Mouse (Mus musculus) embryonic facial prominence, embryonic 13.5 days (tissue): ENCODE measurements at regions not wholly inside any gene's neighbourhood (a gene's known extent, or its start where the extent isn't known, plus 50 kb on each side); places are given as distances from the start of the nearest gene placed in this dataset.
A peak's percentile ranks its signal among the peaks of the same experiment; 100 is the strongest.

ENCODE experiments used
- ATAC-seq: fragments of 200-750 bp; cut with Nextera tagmentation; 2 replicates; pipeline ENCODE4 v1.8.0; 2017; ENCODE audit warnings: low read depth; ENCODE audit not compliant: insufficient number of reproducible peaks, insufficient read depth, low FRiP score, low TSS enrichment
- H3K27ac ChIP-seq: fragments of 300-500 bp; sonication (generic); 2 replicates; pipeline ENCODE4 v1.5.1; 2015; ENCODE audit warnings: moderate library complexity, mild to moderate bottlenecking, inconsistent platforms
- H3K27me3 ChIP-seq: fragments of 300-500 bp; sonication (generic); 2 replicates; pipeline ENCODE4 v1.6.1; 2015; ENCODE audit warnings: mild to moderate bottlenecking, inconsistent platforms
- H3K36me3 ChIP-seq: fragments of 300-500 bp; sonication (generic); 2 replicates; pipeline ENCODE4 v1.6.1; 2015; ENCODE audit warnings: mild to moderate bottlenecking, inconsistent platforms
- H3K4me1 ChIP-seq: fragments of 300-500 bp; sonication (generic); 2 replicates; pipeline ENCODE4 v1.6.1; 2015; ENCODE audit warnings: inconsistent platforms
- H3K4me2 ChIP-seq: fragments of 300-500 bp; sonication (generic); 2 replicates; pipeline ENCODE4 v1.6.1; 2015; ENCODE audit warnings: moderate library complexity, mild to moderate bottlenecking, inconsistent platforms
- H3K4me3 ChIP-seq: fragments of 300-500 bp; sonication (generic); 2 replicates; pipeline ENCODE4 v1.5.1; 2015; ENCODE audit warnings: mild to moderate bottlenecking, inconsistent platforms
- H3K9ac ChIP-seq: fragments of 300-500 bp; sonication (generic); 2 replicates; pipeline ENCODE4 v1.6.1; 2015; ENCODE audit warnings: mild to moderate bottlenecking, inconsistent platforms
- H3K9me3 ChIP-seq: fragments of 300-500 bp; sonication (generic); 2 replicates; pipeline ENCODE4 v1.6.1; 2016; ENCODE audit warnings: inconsistent platforms
- WGBS: fragments of 180-500 bp; shearing (Covaris S2); methylation state at CpG from one replicate; pipeline ENCODE4 v1.1.7; 2015; ENCODE audit warnings: mixed read lengths; 5-methylcytosine and 5-hydroxymethylcytosine counted together

DNA sequence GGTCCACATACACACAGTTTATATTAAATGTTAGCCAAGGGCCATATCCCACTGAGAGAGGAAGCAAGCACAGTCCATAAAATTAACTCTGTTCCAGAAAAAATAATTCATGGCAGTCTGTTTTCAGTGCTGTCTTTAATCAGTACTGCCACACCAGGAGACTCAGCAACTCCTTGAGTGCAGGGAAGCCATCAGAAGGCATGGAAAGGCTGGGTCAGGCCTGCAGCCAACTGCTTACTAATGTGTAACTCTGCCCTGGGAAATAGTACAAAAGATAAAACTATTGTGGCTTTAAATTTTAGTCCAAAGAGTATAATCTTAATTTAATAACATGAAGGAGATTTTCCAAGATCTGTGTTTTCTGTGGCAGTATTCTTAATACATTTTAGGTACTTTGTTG, 298.1 kb upstream of the Marcks start:
- Histone ChIP-seq H3K27me3 (no peaks in the 10 kb centered on the region), H3K27ac (no peak overlapping the region; the same call in 1 of the 2 replicates), H3K4me3 (no peak overlapping the region), H3K36me3 (no peaks in the 10 kb centered on the region), H3K9me3 (no peaks in the 10 kb centered on the region), H3K4me1 (peaks cover 8% of the 10 kb centered on the region), H3K4me2 (no peak overlapping the region), H3K9ac (no peak overlapping the region)
- ATAC-seq: no peak

DNA sequence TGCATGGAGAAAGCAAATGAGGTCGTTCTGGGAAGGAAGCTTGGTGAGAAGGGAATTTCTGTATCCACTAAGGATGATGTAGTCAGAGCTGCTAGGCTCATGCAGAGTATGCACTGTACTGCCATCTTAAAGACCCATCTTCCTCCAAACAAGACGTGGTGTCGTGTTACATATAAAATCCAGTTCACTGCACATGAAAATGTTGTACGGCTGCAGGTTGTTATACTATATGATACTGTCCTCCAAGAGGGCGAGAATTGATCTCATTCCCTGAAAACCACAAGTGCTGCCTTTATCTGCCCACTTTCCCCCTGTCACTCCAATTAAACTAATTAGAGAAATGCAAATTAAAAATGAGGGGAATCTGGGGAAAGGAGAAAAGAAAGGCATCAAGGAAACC, 295.5 kb upstream of the Marcks start:
- H3K27me3 ChIP-seq: no peaks in the 10 kb centered on the region
- no peak overlapping the region for H3K4me3 ChIP-seq
- H3K9me3 ChIP-seq: no peaks in the 10 kb centered on the region
- H3K27ac ChIP-seq: no peak overlapping the region
- 46% methylated on average over 5 of the region's 5 CpGs for WGBS
- no peak overlapping the region for H3K9ac ChIP-seq
- no peaks in the 10 kb centered on the region for H3K36me3 ChIP-seq
- no peak overlapping the region for H3K4me2 ChIP-seq
- ATAC-seq: no peak
- peaks cover 8% of the 10 kb centered on the region for H3K4me1 ChIP-seq

- H3K9ac ChIP-seq: no peak overlapping the region
- WGBS: 64% methylated on average over 1 of the region's 1 CpGs
- no peaks in the 10 kb centered on the region for H3K36me3 ChIP-seq
- no peaks in the 10 kb centered on the region for H3K27me3 ChIP-seq
- H3K4me1 ChIP-seq: no peaks in the 10 kb centered on the region
- ATAC-seq: no peak
- H3K4me2 ChIP-seq: no peak overlapping the region
- no peaks in the 10 kb centered on the region for H3K9me3 ChIP-seq
- H3K27ac ChIP-seq: no peak overlapping the region
- H3K4me3 ChIP-seq: no peak overlapping the region
These were observed 284.3 kb upstream of the Marcks start for GRCm38 (mm10) chr10:37423047-37423446.

- ATAC-seq: no peak
- no peaks in the 10 kb centered on the region for H3K9me3 ChIP-seq
These were observed 283.9 kb upstream of the Marcks start for GRCm38 (mm10) chr10:37422612-37423011.

DNA sequence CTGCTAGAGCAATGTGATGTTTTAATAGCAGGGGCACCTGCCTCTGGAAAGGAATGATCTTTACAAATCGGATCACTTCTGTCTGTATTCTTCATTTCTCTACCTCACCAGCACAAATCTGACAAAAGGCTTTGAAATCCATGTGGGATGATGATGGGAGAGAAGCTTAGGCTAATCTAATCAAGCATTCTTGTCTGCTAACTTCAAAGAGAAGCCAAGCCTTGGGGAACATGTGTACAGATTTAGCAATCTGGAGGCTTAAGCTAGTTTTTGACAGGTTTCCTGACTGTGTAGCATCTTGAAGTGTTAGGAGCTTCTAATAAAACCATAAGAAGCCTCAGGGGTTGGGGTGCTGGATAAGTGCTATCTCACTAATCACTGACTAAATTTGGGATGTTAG, 277.6 kb upstream of the Marcks start:
- ATAC-seq: no peak
- Histone ChIP-seq H3K9me3 (no peaks in the 10 kb centered on the region), H3K36me3 (no peaks in the 10 kb centered on the region), H3K27me3 (no peaks in the 10 kb centered on the region), H3K4me3 (no peak overlapping the region), H3K9ac (no peak overlapping the region), H3K27ac (no peak overlapping the region), H3K4me2 (no peak overlapping the region), H3K4me1 (no peaks in the 10 kb centered on the region)
- WGBS: 77% methylated on average over 1 of the region's 1 CpGs

More at GRCm38 (mm10) chr10:37422612-37423011, 283.9 kb upstream of the Marcks start:
- 41% methylated on average over 2 of the region's 2 CpGs for WGBS
- no peak overlapping the region for H3K4me3 ChIP-seq
- H3K4me2 ChIP-seq: no peak overlapping the region
- no peak overlapping the region for H3K9ac ChIP-seq
- H3K4me1 ChIP-seq: no peaks in the 10 kb centered on the region
- H3K27me3 ChIP-seq: no peaks in the 10 kb centered on the region
- H3K27ac ChIP-seq: no peak overlapping the region
- no peaks in the 10 kb centered on the region for H3K36me3 ChIP-seq

- Histone ChIP-seq H3K4me1 (no peaks in the 10 kb centered on the region), H3K9ac (no peak overlapping the region), H3K4me3 (no peak overlapping the region), H3K4me2 (no peak overlapping the region), H3K9me3 (no peaks in the 10 kb centered on the region), H3K27ac (no peak overlapping the region), H3K36me3 (no peaks in the 10 kb centered on the region), H3K27me3 (no peaks in the 10 kb centered on the region)
- 88% methylated on average over 1 of the region's 1 CpGs for WGBS
- no peak for ATAC-seq
These were observed 273.7 kb upstream of the Marcks start for GRCm38 (mm10) chr10:37412401-37412800.

GRCm38 (mm10) chr10:37409749-37410148, 271.0 kb upstream of the Marcks start:
- Histone ChIP-seq H3K4me3 (no peak overlapping the region), H3K27me3 (no peaks in the 10 kb centered on the region), H3K9ac (no peak overlapping the region), H3K4me2 (no peak overlapping the region), H3K27ac (no peak overlapping the region), H3K36me3 (no peaks in the 10 kb centered on the region), H3K9me3 (no peaks in the 10 kb centered on the region), H3K4me1 (no peaks in the 10 kb centered on the region)
- WGBS: 8% methylated on average over 1 of the region's 1 CpGs
- no peak for ATAC-seq

GRCm38 (mm10) chr10:37407487-37407886, 268.8 kb upstream of the Marcks start:
- 80% methylated on average over 2 of the region's 2 CpGs for WGBS
- no peak for ATAC-seq
- Histone ChIP-seq H3K4me2 (no peak overlapping the region), H3K36me3 (no peaks in the 10 kb centered on the region), H3K9me3 (no peaks in the 10 kb centered on the region), H3K4me3 (no peak overlapping the region), H3K9ac (no peak overlapping the region), H3K27me3 (no peaks in the 10 kb centered on the region), H3K4me1 (0 out of 2 replicates have a peak, but pooled peaks cover 2% of the 10 kb centered on the region), H3K27ac (no peak overlapping the region)

DNA sequence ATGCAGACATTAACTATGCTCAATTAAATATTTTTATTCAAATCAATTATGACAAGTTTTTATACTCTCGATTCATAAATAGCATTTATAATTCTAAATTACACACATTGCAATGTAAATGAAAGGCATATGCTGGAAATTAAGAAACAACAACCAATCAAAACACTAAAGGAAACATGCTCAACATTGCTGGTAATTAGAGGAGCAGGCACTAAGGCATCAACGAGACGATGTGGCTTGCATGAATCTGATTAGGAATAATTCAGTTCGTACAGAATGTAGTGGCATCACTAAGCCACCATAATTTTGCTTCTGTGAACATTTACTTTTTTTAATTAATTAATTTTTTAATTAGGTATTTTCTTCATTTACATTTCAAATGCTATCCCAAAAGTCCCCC, 266.2 kb upstream of the Marcks start:
- 47% methylated on average over 4 of the region's 4 CpGs for WGBS
- no peak overlapping the region for H3K4me2 ChIP-seq
- peaks cover 18% of the 10 kb centered on the region for H3K4me1 ChIP-seq
- no peaks in the 10 kb centered on the region for H3K36me3 ChIP-seq
- no peaks in the 10 kb centered on the region for H3K9me3 ChIP-seq
- H3K27ac ChIP-seq: no peak overlapping the region
- no peak overlapping the region for H3K9ac ChIP-seq
- no peaks in the 10 kb centered on the region for H3K27me3 ChIP-seq
- ATAC-seq: no peak
- no peak overlapping the region for H3K4me3 ChIP-seq

- no peaks in the 10 kb centered on the region for H3K27me3 ChIP-seq
- no peaks in the 10 kb centered on the region for H3K36me3 ChIP-seq
- H3K4me3 ChIP-seq: no peak overlapping the region
- ATAC-seq: no peak
- H3K4me1 ChIP-seq: peaks cover 18% of the 10 kb centered on the region
- no peak overlapping the region for H3K27ac ChIP-seq
- no peak overlapping the region for H3K4me2 ChIP-seq
- H3K9me3 ChIP-seq: no peaks in the 10 kb centered on the region
- no peak overlapping the region for H3K9ac ChIP-seq
These were observed 265.7 kb upstream of the Marcks start for GRCm38 (mm10) chr10:37404407-37404806.

- Histone ChIP-seq H3K27ac (no peak overlapping the region), H3K4me2 (no peak overlapping the region), H3K4me3 (no peak overlapping the region), H3K9me3 (no peaks in the 10 kb centered on the region), H3K36me3 (no peaks in the 10 kb centered on the region), H3K4me1 (peaks cover 27% of the 10 kb centered on the region), H3K9ac (no peak overlapping the region), H3K27me3 (no peaks in the 10 kb centered on the region)
- 62% methylated on average over 1 of the region's 1 CpGs for WGBS
- no peak for ATAC-seq
These were observed 263.7 kb upstream of the Marcks start for GRCm38 (mm10) chr10:37402376-37402775.

DNA sequence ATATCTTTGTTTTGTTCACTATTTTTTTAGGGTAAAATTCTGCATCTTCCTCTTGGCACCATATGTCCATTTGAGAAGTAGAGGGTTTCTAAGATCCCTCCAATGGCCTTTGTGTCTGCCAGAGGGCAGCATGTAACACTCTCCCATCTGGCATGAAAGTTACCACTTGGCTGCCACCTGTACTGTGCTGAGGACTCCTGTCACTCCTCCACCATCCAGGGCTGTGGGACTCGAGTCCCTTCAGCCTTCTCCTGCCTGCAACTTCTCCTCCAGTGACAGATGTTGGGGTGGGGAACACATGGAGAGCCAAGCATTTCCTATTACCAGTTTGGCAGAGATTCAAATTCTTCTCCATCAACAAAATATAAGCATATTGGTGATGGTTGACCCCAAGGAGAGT, 262.3 kb upstream of the Marcks start:
- 23% methylated on average over 1 of the region's 1 CpGs for WGBS

DNA sequence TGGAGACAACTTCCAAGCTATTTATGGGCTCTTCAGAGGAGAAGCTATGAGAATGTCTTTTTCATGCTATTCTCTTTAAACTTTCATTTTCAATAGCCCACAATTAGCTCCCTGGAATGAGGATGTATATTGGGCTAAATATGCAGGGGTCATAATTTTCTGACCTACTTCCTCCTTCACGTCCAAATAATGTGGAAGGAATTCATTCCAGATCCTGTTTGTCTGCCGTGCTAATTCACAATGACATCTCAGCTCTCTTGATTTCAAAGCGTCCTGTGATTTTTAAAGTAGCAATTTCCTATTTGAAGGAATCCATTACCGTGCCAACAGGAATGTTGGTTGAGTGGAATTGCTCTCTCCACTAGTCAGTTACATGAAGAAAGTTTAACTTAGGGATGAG, 261.7 kb upstream of the Marcks start:
- Histone ChIP-seq H3K27ac (0 out of 2 replicates have a peak overlapping the region, but pooled peaks have one; percentile 48), H3K4me2 (peak overlapping the region; percentile 33), H3K4me1 (peaks cover 31% of the 10 kb centered on the region), H3K4me3 (no peak overlapping the region), H3K9me3 (no peaks in the 10 kb centered on the region), H3K27me3 (no peaks in the 10 kb centered on the region), H3K9ac (no peak overlapping the region), H3K36me3 (no peaks in the 10 kb centered on the region)
- WGBS: 4% methylated on average over 4 of the region's 4 CpGs
- no peak for ATAC-seq

More for the DNA sequence above, 262.3 kb upstream of the Marcks start:
- H3K27ac ChIP-seq: peak overlapping the region; percentile 48; the same call in 1 of the 2 replicates
- ATAC-seq: no peak
- no peak overlapping the region for H3K9ac ChIP-seq
- H3K4me3 ChIP-seq: no peak overlapping the region
- no peaks in the 10 kb centered on the region for H3K36me3 ChIP-seq
- no peaks in the 10 kb centered on the region for H3K27me3 ChIP-seq
- no peaks in the 10 kb centered on the region for H3K9me3 ChIP-seq
- peaks cover 31% of the 10 kb centered on the region for H3K4me1 ChIP-seq
- no peak overlapping the region for H3K4me2 ChIP-seq
